Mouse (Mus musculus): Measurements from ENCODE around the gene Ascc1.

Ascc1 gene

DNA sequence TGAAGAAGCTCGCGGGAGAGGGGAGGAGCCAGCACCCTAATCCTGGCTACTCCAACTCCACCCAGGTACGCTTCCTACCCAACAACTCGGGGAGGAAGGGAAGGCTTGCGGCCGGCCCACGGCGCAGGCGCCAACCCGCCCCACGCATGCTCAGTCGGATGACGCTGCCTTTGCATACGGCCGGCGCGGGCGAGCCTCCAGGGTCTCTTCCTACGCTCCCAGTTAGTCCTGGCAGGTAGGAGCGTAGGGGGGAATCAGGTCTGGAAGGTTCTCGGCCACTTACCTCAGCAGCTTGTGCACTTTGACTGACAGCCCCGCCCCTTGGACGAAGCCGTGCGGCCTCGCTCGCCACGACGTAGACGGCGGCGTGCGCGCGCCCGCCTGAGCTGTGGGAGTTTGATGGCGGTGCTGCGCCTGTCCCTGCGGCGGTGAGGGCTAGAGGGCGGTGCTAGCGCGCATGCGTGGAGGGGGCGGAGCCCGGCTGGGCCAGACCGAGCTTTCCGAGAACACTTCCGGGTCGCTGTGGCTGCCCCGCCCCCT, at the start of gene Ascc1, which contains the start of gene Anapc16:
Gene Ascc1, plus strand, starts transcription at position 133 of the 540 bp plus-strand sequence.
Gene Anapc16, minus strand, starts transcription at position 463 of the 540 bp plus-strand sequence.
- in situ Hi-C loops (cut with MboI; ENCODE audit: low sequenced_read_pairs) = no loop called here

DNA sequence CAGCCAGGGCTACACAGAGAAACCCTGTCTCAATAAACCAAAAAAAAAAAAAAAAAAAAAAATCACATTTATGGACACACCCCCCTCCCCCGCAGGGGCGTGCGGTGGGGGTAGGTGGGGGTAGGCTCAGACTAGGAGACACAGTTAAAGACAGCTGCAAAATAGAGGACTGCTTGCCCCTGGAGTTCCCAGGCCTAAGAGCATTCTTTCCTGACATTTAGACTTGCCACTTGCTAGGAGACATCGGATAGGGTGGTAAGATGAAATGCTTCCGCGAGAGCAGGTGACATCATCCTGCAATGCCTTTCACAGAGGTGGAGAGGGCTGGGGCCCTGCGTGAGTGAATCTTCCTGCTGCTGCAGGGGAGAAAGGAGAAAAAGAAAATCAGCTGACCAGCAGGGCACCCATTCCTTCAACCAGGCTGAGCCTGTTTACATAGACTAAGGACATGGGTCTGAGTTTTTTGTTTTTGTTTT, 49.0 kb upstream of the Ascc1 start:
- in situ Hi-C loops (cut with MboI; ENCODE audit: low sequenced_read_pairs) = loop anchor here (5.0 kb wide), 1 partner anchor 66 kb away; no protein-coding TSS in a partner anchor

DNA sequence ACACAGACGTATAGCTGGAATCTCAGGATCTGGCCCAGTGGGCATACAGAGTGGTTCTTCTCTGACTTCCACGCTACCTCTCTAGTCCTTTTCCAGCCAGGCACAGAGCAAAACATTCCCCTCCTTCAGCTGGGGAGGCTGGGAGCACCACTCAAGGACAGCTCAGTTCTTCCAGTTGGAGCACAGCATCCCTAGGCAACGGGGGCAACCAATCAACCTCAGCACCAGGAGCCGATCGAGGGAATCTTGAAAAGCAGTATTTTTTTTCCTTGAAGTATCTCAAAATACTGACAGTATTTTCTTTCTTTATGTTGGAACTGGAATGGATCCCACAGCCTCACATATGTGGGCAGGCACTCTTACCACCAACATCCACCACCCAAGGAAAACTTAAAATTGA, 45.9 kb upstream of the Ascc1 start:
- in situ Hi-C loops (cut with MboI; ENCODE audit: low sequenced_read_pairs) = no loop called here

DNA sequence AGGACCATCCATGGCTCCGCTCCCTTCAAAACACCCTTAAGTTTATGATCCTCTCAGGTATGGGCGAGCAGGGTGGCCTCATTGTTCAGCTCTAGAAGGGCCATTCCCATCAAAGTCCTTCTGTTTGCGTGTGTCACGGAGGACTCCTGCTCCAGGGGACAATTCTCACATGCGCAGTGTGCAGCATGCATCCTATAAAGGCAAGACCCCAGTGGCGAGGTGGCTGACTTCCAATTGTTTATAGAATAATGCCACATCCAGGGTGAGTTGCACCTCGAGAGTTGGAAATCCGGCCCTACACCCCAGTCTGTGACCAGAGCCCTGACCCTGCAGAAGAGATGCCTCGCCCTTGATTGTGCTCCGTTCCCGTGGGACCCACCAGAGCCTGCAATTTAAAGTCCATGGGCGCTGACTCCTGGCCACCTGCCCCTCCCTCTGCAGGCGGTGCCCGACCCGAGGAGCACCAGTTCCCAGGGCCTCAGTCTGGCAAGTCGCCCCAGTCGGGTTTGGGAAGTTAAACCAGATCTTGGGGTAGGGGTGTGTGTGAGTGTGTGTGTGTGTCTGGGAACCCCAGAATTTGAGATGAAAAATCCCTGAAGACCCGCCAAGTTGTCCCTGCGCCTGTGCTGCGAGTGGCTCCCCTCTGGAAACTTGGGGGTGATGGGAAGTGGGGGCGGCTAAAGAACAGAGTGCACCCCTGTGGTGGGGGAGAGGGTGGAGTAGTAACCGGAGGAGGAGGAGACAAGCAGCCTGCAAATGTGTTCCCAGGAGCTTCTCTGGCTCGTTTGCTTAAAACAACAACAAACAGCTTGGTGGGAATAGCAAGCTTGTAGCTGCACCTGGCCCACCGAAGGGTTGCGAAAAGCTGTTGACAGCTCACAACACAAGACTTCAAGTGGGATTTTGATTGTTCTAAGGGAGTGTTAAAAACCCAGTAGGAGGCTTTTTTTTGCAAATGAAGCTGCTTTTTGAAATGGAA, 45.1 kb upstream of the Ascc1 start:
- in situ Hi-C loops (cut with MboI; ENCODE audit: low sequenced_read_pairs) = no loop called here

DNA sequence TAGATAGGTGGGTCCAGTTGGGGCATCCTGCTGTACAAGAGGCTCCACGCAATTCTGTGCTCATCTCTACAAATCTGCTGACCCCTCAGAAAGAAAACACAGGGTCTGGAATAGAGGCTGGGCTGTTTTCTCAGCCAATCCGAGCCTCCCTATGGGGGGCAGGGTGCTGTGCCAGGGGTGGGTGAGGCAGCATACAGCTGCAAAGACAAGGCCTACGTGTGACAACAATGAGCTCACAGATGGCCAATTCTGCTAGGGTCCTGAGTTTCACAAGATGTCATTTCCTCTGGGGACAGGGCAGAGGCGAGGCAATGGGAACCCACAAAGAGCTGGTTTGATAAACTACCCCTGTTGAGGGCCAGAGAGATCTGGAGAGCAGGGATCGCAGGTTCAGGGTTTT, 44.1 kb upstream of the Ascc1 start:
- in situ Hi-C loops (cut with MboI; ENCODE audit: low sequenced_read_pairs) = no loop called here

DNA sequence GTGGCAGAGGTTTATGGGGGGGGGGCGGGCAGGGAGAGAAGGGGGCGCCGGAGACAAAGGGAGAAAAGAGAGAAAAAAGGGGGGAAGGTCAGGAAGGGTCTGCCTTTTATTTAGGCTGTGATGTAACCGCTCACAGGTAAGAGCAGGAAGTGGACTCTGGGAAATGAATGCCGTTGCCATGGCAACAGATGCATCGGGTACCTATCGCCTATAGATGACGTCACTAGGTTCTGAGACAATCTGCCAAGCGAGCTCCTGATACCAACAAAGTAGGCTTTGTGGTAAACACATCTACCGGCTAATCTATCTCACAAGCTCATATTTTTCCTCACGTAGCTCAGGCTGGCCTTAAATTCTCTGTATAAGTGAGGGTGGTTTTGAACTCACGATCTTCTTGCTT, 43.1 kb upstream of the Ascc1 start:
- in situ Hi-C loops (cut with MboI; ENCODE audit: low sequenced_read_pairs) = no loop called here

DNA sequence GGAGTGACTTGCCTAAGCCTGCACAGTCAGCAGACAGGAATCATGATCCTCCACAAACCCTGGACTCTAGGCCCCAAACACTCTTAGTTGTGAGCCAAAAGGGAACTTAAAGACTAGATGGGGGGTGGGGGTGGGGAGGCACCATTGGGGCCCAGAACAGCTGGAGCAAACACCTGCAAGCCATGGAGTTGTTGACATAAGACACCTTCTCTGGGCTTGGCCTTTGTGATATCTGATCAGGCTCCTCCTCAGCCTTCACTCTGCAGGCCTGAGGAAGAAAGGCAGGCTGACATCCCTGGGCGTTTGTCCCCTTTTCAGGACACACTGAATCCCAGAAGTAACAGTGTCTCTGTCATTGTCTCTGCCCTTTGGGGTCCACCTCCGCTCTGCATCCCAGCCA, 39.0 kb upstream of the Ascc1 start:
- in situ Hi-C loops (cut with MboI; ENCODE audit: low sequenced_read_pairs) = no loop called here

DNA sequence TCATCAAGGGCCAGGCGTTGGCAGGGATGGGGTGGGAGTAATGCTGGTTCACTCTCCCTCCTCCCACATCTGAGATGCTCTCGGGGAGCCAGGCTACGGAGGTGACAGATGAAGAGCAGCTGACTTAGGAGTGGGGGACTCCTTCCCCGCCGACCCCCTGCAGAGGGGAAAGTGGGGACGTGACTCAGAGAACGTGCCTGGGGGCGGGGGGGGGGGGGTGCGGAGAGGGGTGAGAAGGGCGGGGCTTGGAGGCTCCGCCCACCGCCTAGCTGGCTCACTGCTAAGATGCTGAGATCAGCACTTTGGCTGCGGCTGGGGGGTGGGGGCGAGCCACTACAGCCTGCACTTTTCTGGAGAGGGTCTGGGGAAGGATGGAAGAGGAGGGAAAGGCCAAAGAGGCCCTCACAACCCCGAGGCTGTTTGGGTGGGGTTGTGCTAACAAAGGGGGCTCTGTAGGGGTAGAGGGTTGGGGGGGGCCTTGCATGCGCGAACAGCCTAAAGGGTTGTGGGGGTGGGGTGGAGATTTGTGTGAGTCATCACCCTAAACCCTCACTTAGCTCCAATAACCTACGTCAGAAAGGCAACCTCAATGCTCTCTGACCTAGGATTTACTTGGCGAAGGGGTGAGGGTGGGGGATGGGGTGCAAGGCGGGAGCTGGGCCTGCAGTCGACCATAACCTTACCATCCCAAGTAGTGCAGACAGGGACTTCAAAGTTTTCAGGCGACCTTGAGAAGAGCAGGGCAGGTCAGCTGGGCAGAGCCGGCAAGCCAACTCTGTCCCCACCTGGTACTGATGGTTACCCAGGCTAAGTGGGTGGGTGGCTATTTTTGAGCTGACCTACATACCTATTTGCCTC, 37.9 kb upstream of the Ascc1 start:
- in situ Hi-C loops (cut with MboI; ENCODE audit: low sequenced_read_pairs) = no loop called here

DNA sequence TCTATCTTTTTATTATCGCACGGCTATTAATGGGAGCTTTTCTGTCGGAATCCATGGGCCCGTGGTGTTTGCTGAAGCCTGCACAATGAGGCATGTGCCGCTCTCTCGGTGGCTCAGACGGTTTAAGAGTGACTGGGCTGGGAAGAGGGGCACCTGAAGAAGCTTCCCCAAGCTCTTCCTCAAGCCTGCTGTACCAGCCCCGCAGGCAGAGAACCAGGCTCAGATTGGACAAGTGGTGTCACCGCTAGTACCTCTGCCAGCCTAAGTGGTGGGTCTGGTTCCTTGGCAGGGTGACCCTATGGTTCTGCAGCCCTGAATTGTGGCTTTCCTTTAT, 37.3 kb upstream of the Ascc1 start:
- in situ Hi-C loops (cut with MboI; ENCODE audit: low sequenced_read_pairs) = no loop called here

DNA sequence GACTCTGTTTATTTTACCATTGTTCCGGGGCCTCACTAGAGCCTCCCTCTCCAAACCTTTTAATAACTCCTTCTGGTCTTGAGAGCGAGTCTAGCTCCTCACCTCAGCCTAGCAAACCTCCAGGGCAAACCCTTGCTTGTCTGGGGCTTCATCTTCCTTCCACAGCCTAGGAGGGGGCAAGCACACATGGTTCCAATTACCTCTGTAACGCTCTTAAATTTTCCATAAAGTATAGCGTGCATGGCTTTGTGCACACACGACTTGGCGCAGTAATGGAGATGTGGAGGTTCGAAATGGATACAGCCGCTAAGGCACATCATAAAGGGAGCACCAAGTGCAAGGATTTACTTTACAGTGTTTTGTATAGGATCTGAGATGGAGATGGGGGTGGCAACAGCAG, 36.8 kb upstream of the Ascc1 start:
- in situ Hi-C loops (cut with MboI; ENCODE audit: low sequenced_read_pairs) = no loop called here

DNA sequence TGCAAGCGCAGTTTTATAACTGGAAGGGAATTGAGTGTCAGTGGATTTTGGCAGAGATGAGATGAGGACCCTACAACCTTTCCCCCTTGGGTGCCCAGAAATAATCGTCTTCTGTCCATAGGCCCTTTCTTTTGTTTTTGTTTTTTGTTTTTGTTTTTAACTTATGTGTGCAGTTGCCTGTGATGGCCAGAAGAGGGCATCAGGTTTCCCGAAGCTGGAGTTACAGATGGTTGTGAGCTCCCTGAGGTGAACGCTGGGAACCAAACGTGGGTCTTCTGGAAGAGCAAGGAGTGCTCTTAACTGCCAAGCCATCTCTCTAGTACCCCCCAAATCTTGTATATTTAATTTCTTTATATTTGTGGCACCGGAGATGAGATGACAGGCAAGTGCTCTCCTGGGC, 35.9 kb upstream of the Ascc1 start:
- in situ Hi-C loops (cut with MboI; ENCODE audit: low sequenced_read_pairs) = no loop called here

DNA sequence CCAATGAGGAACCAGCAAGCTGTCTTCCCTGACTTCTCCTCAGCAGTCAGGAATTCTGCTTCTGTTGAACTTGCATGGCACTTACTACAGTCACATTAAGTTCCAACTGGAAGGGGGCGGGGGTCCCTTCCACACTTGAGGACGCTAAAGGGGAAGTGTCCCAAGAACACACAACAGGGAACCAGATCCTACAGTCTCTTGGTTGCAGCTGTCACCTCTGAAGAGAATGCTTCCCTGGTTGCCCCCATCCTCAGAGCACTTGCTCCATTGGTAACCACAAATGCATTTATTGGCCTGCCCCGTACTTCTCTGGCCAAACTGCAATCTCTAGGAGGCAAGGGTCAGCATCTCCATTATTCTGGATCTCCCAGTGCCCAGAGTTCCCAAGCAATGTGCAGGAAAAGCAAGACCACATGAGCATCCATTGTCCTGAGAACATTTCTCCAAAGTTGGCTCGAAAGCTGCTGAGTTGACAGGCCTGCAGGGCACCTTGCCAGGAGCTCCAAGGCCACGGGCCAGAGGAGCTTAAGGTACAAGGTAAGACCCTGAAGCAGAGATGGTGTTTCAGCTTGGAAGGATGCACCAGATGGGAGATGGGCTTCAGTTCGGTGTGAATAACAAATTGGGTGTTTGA, 35.2 kb upstream of the Ascc1 start:
- in situ Hi-C loops (cut with MboI; ENCODE audit: low sequenced_read_pairs) = no loop called here

DNA sequence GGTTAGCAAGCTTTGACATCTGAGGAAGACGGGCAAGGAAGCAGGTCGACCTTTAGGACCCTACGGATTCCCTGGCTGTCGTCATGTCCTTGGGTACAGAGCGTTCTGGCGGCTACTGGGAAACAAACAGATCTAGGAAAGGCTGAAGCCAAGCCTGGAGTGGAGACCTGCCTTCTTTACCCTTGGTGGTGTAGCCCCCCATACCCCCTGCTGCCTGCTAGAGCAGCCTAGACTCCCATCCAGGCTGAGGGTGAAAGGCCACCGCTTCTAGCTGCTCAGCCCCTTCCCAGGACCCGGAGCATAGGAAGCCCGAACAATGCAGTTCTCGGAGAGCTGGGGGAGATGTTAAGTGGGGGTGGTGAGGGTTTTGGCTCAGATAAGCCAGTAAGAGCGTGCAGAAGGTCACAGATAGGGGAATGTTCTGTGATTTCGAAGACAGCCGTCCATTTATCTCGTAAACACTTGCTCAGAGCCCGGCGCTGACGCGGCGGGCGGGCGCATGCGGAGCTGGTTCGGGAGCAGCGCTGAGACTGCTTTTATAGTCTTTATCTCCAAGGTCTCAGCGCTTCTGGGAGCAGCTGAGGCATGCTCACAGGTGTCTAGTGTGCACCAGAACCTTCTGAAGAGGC, 32.7 kb upstream of the Ascc1 start:
- in situ Hi-C loops (cut with MboI; ENCODE audit: low sequenced_read_pairs) = no loop called here

DNA sequence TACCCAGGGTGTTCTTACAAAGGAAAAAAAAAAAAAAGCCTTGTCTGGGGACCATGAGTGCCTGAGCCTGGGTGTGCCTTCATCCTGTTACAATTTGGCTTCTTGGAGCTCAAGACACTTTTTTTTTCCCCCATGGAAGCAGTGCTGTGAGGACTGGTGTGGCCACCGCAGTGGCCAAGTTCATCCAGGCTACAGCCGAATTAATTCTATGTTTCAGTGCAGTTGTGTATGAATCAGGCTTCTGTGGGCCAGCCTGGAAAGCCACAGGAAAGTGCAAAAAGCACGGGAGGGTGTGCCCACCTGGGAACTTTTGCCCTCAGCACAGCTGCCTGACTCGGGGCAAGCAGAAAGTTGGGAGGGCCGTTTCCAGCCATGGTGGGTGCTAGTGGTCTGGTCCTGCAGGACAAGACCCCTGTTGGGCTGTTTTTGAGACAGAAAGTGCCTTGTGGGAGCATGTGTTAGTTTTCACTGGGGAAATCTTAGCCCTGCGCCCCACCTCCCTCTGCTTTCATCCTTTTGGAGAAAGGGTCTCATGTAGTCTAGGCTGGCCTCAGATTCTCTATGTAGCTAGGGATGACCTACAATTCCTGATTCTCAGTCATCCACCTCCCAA, 32.0 kb upstream of the Ascc1 start:
- in situ Hi-C loops (cut with MboI; ENCODE audit: low sequenced_read_pairs) = no loop called here

DNA sequence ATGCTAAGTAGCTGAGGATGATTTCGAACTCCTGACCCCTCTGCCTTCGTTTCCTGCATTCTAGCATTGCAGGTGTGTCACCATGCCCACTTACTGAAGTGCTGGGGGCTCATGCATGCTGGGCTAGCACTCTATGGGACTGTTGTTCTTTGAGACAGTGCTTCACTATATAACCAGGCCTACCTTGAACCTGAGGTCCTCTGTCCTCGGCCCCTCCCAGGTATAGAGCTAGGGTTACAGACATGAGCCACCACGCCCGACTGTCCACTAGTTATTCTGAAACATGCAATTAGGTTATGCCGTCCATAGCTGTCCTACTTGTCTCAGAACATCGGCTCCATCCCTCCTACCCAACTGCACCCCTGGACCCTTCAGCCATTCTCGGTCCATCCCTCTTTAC, 30.8 kb upstream of the Ascc1 start:
- in situ Hi-C loops (cut with MboI; ENCODE audit: low sequenced_read_pairs) = no loop called here

DNA sequence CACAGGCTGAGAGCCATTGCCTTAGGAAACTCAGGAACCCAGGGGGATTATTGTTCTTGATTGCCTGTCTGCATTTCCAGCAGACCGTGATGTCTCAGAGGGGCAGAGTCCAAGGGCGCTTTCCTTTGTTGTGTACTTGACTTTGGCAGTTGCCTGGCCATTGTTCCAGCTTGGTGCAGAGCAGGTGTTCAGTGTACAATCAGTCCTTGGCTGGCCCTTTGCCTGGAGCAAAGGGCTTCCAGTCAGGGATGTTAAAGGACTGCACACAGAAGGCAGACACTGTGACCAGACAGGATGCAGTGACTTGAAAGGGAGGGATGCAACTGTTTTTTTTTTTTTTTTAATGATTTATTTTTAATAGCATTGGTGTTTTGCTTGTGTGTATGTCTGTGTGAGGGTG, 30.1 kb upstream of the Ascc1 start:
- in situ Hi-C loops (cut with MboI; ENCODE audit: low sequenced_read_pairs) = no loop called here

DNA sequence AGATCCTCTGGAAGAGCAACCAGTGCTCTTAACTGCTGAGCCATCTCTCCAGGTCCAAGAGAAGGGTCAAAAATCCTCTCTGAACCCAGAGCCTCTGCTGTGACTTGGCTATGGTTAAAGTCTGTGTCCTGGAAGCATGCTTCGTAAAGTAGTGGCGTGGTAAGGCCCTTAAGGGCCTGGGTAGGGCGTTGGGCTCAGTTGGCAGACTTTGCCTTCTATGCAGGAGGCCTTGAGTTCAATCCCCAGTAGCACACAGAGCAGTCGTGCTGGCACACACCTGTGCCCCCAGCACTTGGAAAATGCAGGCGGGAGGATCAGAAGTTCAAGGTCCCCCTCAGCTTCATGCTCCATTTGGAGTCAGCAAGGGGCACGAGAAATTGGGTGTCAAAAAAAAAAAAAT, 29.6 kb upstream of the Ascc1 start:
- in situ Hi-C loops (cut with MboI; ENCODE audit: low sequenced_read_pairs) = no loop called here

DNA sequence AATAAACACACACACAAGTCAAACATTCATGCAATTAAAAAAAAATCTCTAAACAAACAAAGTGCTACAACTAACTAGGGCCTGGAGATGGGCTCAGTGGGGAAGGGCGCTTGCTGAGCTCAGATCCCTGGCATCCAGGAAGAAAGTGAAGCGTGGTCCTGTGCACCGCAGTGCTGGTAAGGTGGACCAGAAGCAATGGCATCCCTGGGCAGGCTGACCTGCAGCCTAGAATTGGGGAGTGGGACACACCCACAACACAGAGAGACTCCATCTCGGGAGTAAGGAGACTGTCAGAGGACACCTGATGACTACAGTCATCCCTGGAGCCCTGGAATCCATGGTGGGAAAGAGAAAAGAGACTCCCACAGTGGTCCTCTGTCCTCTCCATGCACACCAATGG, 29.2 kb upstream of the Ascc1 start:
- in situ Hi-C loops (cut with MboI; ENCODE audit: low sequenced_read_pairs) = no loop called here

DNA sequence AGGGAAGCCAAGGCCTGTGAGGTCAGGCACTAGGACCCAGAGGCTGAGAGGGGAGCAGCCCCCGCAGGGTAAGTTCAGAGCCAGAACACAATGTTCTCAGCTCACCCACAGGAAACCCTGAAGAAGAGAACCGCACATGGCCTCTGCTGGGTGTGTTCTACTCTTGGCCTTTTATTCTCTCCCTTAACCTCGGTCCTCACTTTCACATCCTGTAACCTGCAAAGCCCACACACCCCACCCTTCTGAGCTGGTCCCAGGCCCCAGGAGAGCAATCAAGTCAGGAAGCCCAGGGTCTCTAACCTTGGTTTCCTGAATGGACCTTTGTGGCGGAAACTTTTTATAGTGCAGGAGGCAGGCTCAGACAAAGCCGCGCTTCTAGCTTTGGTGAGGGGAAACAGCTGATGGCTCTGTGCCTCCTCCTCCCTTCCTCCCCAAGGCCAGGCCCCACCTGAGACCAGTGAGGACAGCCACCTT, 28.4 kb upstream of the Ascc1 start:
- in situ Hi-C loops (cut with MboI; ENCODE audit: low sequenced_read_pairs) = no loop called here

DNA sequence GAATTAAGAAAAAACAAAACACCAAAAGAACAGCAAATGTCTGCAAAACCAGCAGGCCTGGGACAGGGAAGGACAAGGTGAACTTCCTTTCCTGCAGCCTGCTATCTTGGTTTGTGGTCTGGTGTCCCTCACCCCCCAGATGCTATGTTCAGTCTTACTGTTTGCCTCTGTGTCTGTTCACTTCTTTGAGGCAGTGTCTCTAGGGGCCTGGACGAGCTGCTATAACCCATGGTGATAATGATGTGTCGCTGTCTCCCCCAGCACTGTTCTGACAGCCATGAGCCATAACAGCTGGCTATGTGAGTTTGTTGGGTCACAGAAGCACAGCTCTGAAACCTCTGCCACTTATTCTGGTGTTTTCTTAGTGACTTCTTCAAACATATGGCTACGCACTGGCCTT, 27.8 kb upstream of the Ascc1 start:
- in situ Hi-C loops (cut with MboI; ENCODE audit: low sequenced_read_pairs) = no loop called here

Measured in CH12F3 (cell line).